Mouse (Mus musculus): ENCODE results near the gene Fam43a. TPM values are rescaled to one million over a fixed set of nuclear protein-coding genes. Genes with fewer than 3 reads are reported as not detected.
A peak's percentile ranks its signal among the peaks of the same experiment; 100 is the strongest.

The Fam43a gene
- polyA plus RNA-seq, 2 experiments, result 9.1 to 14.3 TPM

- 8% methylated on average over 39 of the region's 42 CpGs for WGBS
- no peak for TF ChIP-seq POLR2A (IDR thresholded peaks at IDR 0.05; ENCODE audit: borderline replicate concordance, extremely low read depth, insufficient read depth, insufficient read length)
- ATAC-seq (ENCODE audit: low FRiP score, low read depth) (no peak), DNase-seq (ENCODE audit: low spot score) (peak; percentile 34)
- H3K27ac ChIP-seq (replicated peaks; ENCODE audit: low read depth, low read length), result no peak overlapping the region
- peaks cover 36% of the 10 kb centered on the region for H3K4me1 ChIP-seq (ENCODE audit: control insufficient read depth, insufficient read depth, low read length)
- peak overlapping the region; percentile 84 for H3K4me2 ChIP-seq (replicated peaks; ENCODE audit: low read depth, low read length, severe bottlenecking)
- H3K36me3 ChIP-seq (ENCODE audit: control insufficient read depth, insufficient read depth, low read length), result no peaks in the 10 kb centered on the region
- H3K27me3 ChIP-seq (ENCODE audit: control insufficient read depth, insufficient read depth, low read length), result peaks cover 19% of the 10 kb centered on the region
- no peaks in the 10 kb centered on the region for H3K9me3 ChIP-seq (ENCODE audit: control insufficient read depth, low read length)
- peak overlapping the region; percentile 62 for H3K4me3 ChIP-seq (replicated peaks; ENCODE audit: low read length)
- peak overlapping the region; percentile 62 for H3K9ac ChIP-seq (ENCODE audit: low read depth, low read length, severe bottlenecking)
Observed at GRCm38 (mm10) chr16:30601046-30601832, 1.7 kb downstream of the Fam43a start.

DNA sequence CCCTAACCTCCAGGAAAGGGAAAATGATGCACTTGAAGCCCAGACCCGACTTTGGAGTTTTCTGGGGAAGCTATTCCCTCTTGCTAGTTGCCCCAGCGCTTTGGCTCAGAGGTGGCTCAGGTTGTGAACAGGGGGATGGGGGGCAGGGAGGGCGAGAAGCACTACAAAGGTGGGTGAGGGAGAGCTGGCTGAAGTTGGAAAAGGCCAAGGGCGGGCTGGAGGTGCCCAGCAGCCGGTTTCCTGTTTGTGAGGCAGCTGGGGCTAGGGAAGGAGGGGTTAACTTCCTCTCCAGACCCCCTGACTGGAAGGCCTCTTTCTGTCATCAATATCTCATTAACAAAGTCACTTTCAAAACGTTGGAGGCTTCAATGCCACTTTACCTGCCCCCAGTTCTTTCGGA is 2.4 kb downstream of the Fam43a start:
- Histone ChIP-seq H3K9ac (ENCODE audit: low read depth, low read length, severe bottlenecking) (peak overlapping the region; percentile 36), H3K4me1 (ENCODE audit: control insufficient read depth, insufficient read depth, low read length) (peaks cover 36% of the 10 kb centered on the region), H3K27ac (replicated peaks; ENCODE audit: low read depth, low read length) (no peak overlapping the region), H3K4me2 (replicated peaks; ENCODE audit: low read depth, low read length, severe bottlenecking) (peak overlapping the region; percentile 84), H3K9me3 (ENCODE audit: control insufficient read depth, low read length) (no peaks in the 10 kb centered on the region), H3K36me3 (ENCODE audit: control insufficient read depth, insufficient read depth, low read length) (no peaks in the 10 kb centered on the region), H3K4me3 (replicated peaks; ENCODE audit: low read length) (peak overlapping the region; percentile 62), H3K27me3 (ENCODE audit: control insufficient read depth, insufficient read depth, low read length) (peaks cover 15% of the 10 kb centered on the region)
- DNase-seq (ENCODE audit: low spot score) (no peak), ATAC-seq (ENCODE audit: low FRiP score, low read depth) (no peak)
- 17% methylated on average over 7 of the region's 7 CpGs for WGBS
- no peak for TF ChIP-seq POLR2A (IDR thresholded peaks at IDR 0.05; ENCODE audit: borderline replicate concordance, extremely low read depth, insufficient read depth, insufficient read length)

DNA sequence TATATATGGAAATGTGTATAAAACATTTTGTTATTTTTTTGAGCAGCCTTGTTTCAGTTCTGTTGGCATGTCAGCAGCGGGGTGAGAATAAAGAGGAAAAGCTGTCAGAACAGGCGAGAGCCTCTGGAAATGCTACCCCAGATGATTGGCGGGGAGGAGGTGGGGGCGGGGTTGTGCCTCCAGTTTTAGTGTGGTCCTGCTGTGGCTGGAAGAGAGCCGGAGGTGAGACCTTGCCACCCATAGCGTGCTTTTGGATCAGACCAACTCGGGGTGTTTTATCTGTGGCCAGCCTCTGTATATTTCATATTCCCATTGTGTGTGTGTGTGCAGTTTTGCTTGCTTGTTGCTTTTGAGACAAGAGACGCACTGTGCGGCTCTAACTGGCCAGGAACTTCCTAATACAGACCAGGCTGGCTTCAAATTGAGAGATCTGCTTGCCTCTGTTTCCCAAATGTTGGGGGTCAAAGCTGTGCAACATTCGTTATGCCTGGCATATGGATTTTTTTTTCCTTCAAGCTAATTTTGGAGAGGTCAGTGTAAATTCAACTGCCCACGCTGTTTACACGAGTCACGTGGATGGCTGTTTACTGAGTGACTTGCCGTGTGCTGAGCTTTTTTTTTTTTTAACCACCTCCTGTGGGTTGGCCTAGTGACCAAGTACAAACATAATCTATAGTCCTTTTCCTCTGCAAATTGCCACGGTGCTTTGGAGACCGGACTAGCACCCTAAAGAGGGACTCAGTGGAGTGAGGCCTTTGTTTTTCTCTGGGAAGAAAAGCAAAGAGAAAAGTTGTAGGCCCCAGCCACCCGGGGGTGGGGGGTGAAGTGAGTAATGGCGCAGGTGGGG is 3.4 kb downstream of the Fam43a start:
- no peak overlapping the region for H3K9ac ChIP-seq (ENCODE audit: low read depth, low read length, severe bottlenecking)
- H3K4me1 ChIP-seq (ENCODE audit: control insufficient read depth, insufficient read depth, low read length), result peaks cover 36% of the 10 kb centered on the region
- no peak for TF ChIP-seq POLR2A (IDR thresholded peaks at IDR 0.05; ENCODE audit: borderline replicate concordance, extremely low read depth, insufficient read depth, insufficient read length)
- peak overlapping the region; percentile 26; the same call in 1 of the 2 replicates for H3K27ac ChIP-seq (replicated peaks; ENCODE audit: low read depth, low read length)
- H3K27me3 ChIP-seq (ENCODE audit: control insufficient read depth, insufficient read depth, low read length), result peaks cover 15% of the 10 kb centered on the region
- no peak overlapping the region for H3K4me3 ChIP-seq (replicated peaks; ENCODE audit: low read length)
- ATAC-seq (ENCODE audit: low FRiP score, low read depth) (no peak), DNase-seq (ENCODE audit: low spot score) (no peak)
- H3K9me3 ChIP-seq (ENCODE audit: control insufficient read depth, low read length), result no peaks in the 10 kb centered on the region
- no peaks in the 10 kb centered on the region for H3K36me3 ChIP-seq (ENCODE audit: control insufficient read depth, insufficient read depth, low read length)
- H3K4me2 ChIP-seq (replicated peaks; ENCODE audit: low read depth, low read length, severe bottlenecking), result peak overlapping the region; percentile 84; the same call in 1 of the 2 replicates
- 23% methylated on average over 18 of the region's 18 CpGs for WGBS

GRCm38 (mm10) chr16:30603531-30603842 is 4.0 kb downstream of the Fam43a start:
- Histone ChIP-seq H3K27ac (replicated peaks; ENCODE audit: low read depth, low read length) (peak overlapping the region; percentile 26; the same call in 1 of the 2 replicates), H3K4me2 (replicated peaks; ENCODE audit: low read depth, low read length, severe bottlenecking) (peak overlapping the region; percentile 84; the same call in 1 of the 2 replicates), H3K9ac (ENCODE audit: low read depth, low read length, severe bottlenecking) (no peak overlapping the region), H3K27me3 (ENCODE audit: control insufficient read depth, insufficient read depth, low read length) (peaks cover 14% of the 10 kb centered on the region), H3K4me3 (replicated peaks; ENCODE audit: low read length) (no peak overlapping the region), H3K4me1 (ENCODE audit: control insufficient read depth, insufficient read depth, low read length) (peaks cover 36% of the 10 kb centered on the region), H3K9me3 (ENCODE audit: control insufficient read depth, low read length) (no peaks in the 10 kb centered on the region), H3K36me3 (ENCODE audit: control insufficient read depth, insufficient read depth, low read length) (no peaks in the 10 kb centered on the region)
- TF ChIP-seq POLR2A (IDR thresholded peaks at IDR 0.05; ENCODE audit: borderline replicate concordance, extremely low read depth, insufficient read depth, insufficient read length), result no peak
- DNase-seq (ENCODE audit: low spot score) (peak; percentile 38), ATAC-seq (ENCODE audit: low FRiP score, low read depth) (no peak)
- 42% methylated on average over 9 of the region's 9 CpGs for WGBS

- Histone ChIP-seq H3K36me3 (ENCODE audit: control insufficient read depth, insufficient read depth, low read length) (no peaks in the 10 kb centered on the region), H3K27ac (replicated peaks; ENCODE audit: low read depth, low read length) (no peak overlapping the region), H3K4me1 (ENCODE audit: control insufficient read depth, insufficient read depth, low read length) (peaks cover 36% of the 10 kb centered on the region), H3K4me2 (replicated peaks; ENCODE audit: low read depth, low read length, severe bottlenecking) (no peak overlapping the region), H3K4me3 (replicated peaks; ENCODE audit: low read length) (no peak overlapping the region), H3K9ac (ENCODE audit: low read depth, low read length, severe bottlenecking) (no peak overlapping the region), H3K27me3 (ENCODE audit: control insufficient read depth, insufficient read depth, low read length) (peaks cover 12% of the 10 kb centered on the region), H3K9me3 (ENCODE audit: control insufficient read depth, low read length) (no peaks in the 10 kb centered on the region)
- WGBS, result 74% methylated on average over 16 of the region's 16 CpGs
- ATAC-seq (ENCODE audit: low FRiP score, low read depth) (no peak), DNase-seq (ENCODE audit: low spot score) (no peak)
- TF ChIP-seq POLR2A (IDR thresholded peaks at IDR 0.05; ENCODE audit: borderline replicate concordance, extremely low read depth, insufficient read depth, insufficient read length), result no peak
Observed at GRCm38 (mm10) chr16:30604061-30604806, 4.7 kb downstream of the Fam43a start.
